Mouse (Mus musculus): ENCODE results near the gene Tmem179. TPM values are rescaled to one million over a fixed set of nuclear protein-coding genes. Genes with fewer than 3 reads are reported as not detected.

The Tmem179 gene
- polyA plus RNA-seq, 1 experiment from 2014 or later: 0.19 TPM

GRCm38 (mm10) chr12:112537233-112537632 lies 20.7 kb upstream of the Tmem179 start:
- no peaks in the 10 kb centered on the region for H3K9me3 ChIP-seq
- H3K27me3 ChIP-seq: peaks cover 16% of the 10 kb centered on the region
- no peak overlapping the region for H3K4me2 ChIP-seq
- WGBS: 81% methylated on average over 6 of the region's 6 CpGs
- H3K9ac ChIP-seq (replicated peaks): no peak overlapping the region
- H3K4me1 ChIP-seq (replicated peaks): peaks cover 14% of the 10 kb centered on the region; the same call in 1 of the 2 replicates
- no peak for ATAC-seq (ENCODE audit: insufficient number of reproducible peaks, insufficient read depth, low FRiP score, low TSS enrichment, low read depth)
- H3K36me3 ChIP-seq: no peaks in the 10 kb centered on the region
- no peak overlapping the region for H3K4me3 ChIP-seq (replicated peaks)
- no peak overlapping the region for H3K27ac ChIP-seq

GRCm38 (mm10) chr12:112533758-112534157 lies 17.2 kb upstream of the Tmem179 start:
- H3K4me2 ChIP-seq: no peak overlapping the region
- H3K4me3 ChIP-seq (replicated peaks): no peak overlapping the region
- no peak overlapping the region for H3K9ac ChIP-seq (replicated peaks)
- H3K27me3 ChIP-seq: peaks cover 10% of the 10 kb centered on the region; the same call in 1 of the 2 replicates
- no peaks in the 10 kb centered on the region for H3K4me1 ChIP-seq (replicated peaks)
- H3K27ac ChIP-seq: no peak overlapping the region
- 57% methylated on average over 4 of the region's 4 CpGs for WGBS
- H3K9me3 ChIP-seq: no peaks in the 10 kb centered on the region
- no peaks in the 10 kb centered on the region for H3K36me3 ChIP-seq
- ATAC-seq (ENCODE audit: insufficient number of reproducible peaks, insufficient read depth, low FRiP score, low TSS enrichment, low read depth): no peak

GRCm38 (mm10) chr12:112518105-112518504 lies 1.6 kb upstream of the Tmem179 start:
- Histone ChIP-seq H3K9me3 (no peaks in the 10 kb centered on the region), H3K4me1 (replicated peaks) (peaks cover 11% of the 10 kb centered on the region; the same call in 1 of the 2 replicates), H3K36me3 (no peaks in the 10 kb centered on the region), H3K27me3 (no peaks in the 10 kb centered on the region), H3K4me3 (replicated peaks) (no peak overlapping the region), H3K9ac (replicated peaks) (no peak overlapping the region), H3K27ac (no peak overlapping the region), H3K4me2 (no peak overlapping the region)
- ATAC-seq (ENCODE audit: insufficient number of reproducible peaks, insufficient read depth, low FRiP score, low TSS enrichment, low read depth): no peak
- 51% methylated on average over 4 of the region's 4 CpGs for WGBS

- H3K9ac ChIP-seq (replicated peaks): no peak overlapping the region
- H3K4me1 ChIP-seq (replicated peaks): peaks cover 18% of the 10 kb centered on the region
- H3K9me3 ChIP-seq: no peaks in the 10 kb centered on the region
- ATAC-seq (ENCODE audit: insufficient number of reproducible peaks, insufficient read depth, low FRiP score, low TSS enrichment, low read depth): no peak
- H3K4me2 ChIP-seq: no peak overlapping the region
- no peak overlapping the region for H3K27ac ChIP-seq
- no peaks in the 10 kb centered on the region for H3K36me3 ChIP-seq
- no peak overlapping the region for H3K4me3 ChIP-seq (replicated peaks)
- WGBS: 56% methylated on average over 3 of the region's 3 CpGs
- H3K27me3 ChIP-seq: peaks cover 28% of the 10 kb centered on the region
Measured at GRCm38 (mm10) chr12:112514897-112515296, 1.6 kb downstream of the Tmem179 start.

GRCm38 (mm10) chr12:112510733-112511372 lies 5.7 kb downstream of the Tmem179 start:
- H3K36me3 ChIP-seq: no peaks in the 10 kb centered on the region
- peak overlapping the region; percentile 37 for H3K4me3 ChIP-seq (replicated peaks)
- peak overlapping the region; percentile 66 for H3K4me2 ChIP-seq
- peaks cover 7% of the 10 kb centered on the region; the same call in 1 of the 2 replicates for H3K4me1 ChIP-seq (replicated peaks)
- H3K27me3 ChIP-seq: peaks cover 59% of the 10 kb centered on the region
- ATAC-seq (ENCODE audit: insufficient number of reproducible peaks, insufficient read depth, low FRiP score, low TSS enrichment, low read depth): 0 out of 2 replicates have a peak, but pooled peaks have one; percentile 32
- no peak overlapping the region for H3K27ac ChIP-seq
- no peak overlapping the region for H3K9ac ChIP-seq (replicated peaks)
- 4% methylated on average over 62 of the region's 62 CpGs for WGBS
- H3K9me3 ChIP-seq: no peaks in the 10 kb centered on the region

- H3K27ac ChIP-seq: no peak overlapping the region
- peak overlapping the region; percentile 66 for H3K4me2 ChIP-seq
- H3K9me3 ChIP-seq: no peaks in the 10 kb centered on the region
- peak overlapping the region; percentile 37; the same call in 1 of the 2 replicates for H3K4me3 ChIP-seq (replicated peaks)
- ATAC-seq (ENCODE audit: insufficient number of reproducible peaks, insufficient read depth, low FRiP score, low TSS enrichment, low read depth): no peak
- H3K4me1 ChIP-seq (replicated peaks): peaks cover 7% of the 10 kb centered on the region; the same call in 1 of the 2 replicates
- H3K27me3 ChIP-seq: peaks cover 61% of the 10 kb centered on the region
- no peaks in the 10 kb centered on the region for H3K36me3 ChIP-seq
- WGBS: 30% methylated on average over 7 of the region's 7 CpGs
- no peak overlapping the region for H3K9ac ChIP-seq (replicated peaks)
Measured at GRCm38 (mm10) chr12:112510365-112510732, 6.2 kb downstream of the Tmem179 start.

GRCm38 (mm10) chr12:112507984-112508383 lies 8.6 kb downstream of the Tmem179 start:
- Histone ChIP-seq H3K27me3 (peaks cover 62% of the 10 kb centered on the region), H3K27ac (no peak overlapping the region)
- 73% methylated on average over 3 of the region's 3 CpGs for WGBS

GRCm38 (mm10) chr12:112507264-112507663 lies 9.3 kb downstream of the Tmem179 start:
- H3K27me3 ChIP-seq: peaks cover 63% of the 10 kb centered on the region
- H3K4me1 ChIP-seq (replicated peaks): peaks cover 7% of the 10 kb centered on the region; the same call in 1 of the 2 replicates
- no peak for ATAC-seq (ENCODE audit: insufficient number of reproducible peaks, insufficient read depth, low FRiP score, low TSS enrichment, low read depth)
- H3K27ac ChIP-seq: no peak overlapping the region
- no peak overlapping the region for H3K9ac ChIP-seq (replicated peaks)
- no peak overlapping the region for H3K4me3 ChIP-seq (replicated peaks)
- WGBS: 34% methylated on average over 4 of the region's 4 CpGs
- H3K9me3 ChIP-seq: 0 out of 2 replicates have a peak, but pooled peaks cover 5% of the 10 kb centered on the region
- H3K4me2 ChIP-seq: no peak overlapping the region
- H3K36me3 ChIP-seq: no peaks in the 10 kb centered on the region

More at GRCm38 (mm10) chr12:112507984-112508383, 8.6 kb downstream of the Tmem179 start:
- no peak for ATAC-seq (ENCODE audit: insufficient number of reproducible peaks, insufficient read depth, low FRiP score, low TSS enrichment, low read depth)
- H3K4me2 ChIP-seq: no peak overlapping the region
- H3K4me1 ChIP-seq (replicated peaks): peaks cover 7% of the 10 kb centered on the region; the same call in 1 of the 2 replicates
- H3K9ac ChIP-seq (replicated peaks): no peak overlapping the region
- no peaks in the 10 kb centered on the region for H3K36me3 ChIP-seq
- H3K9me3 ChIP-seq: 0 out of 2 replicates have a peak, but pooled peaks cover 5% of the 10 kb centered on the region
- H3K4me3 ChIP-seq (replicated peaks): no peak overlapping the region

GRCm38 (mm10) chr12:112506267-112506666 lies 10.3 kb downstream of the Tmem179 start:
- Histone ChIP-seq H3K27me3 (peaks cover 54% of the 10 kb centered on the region), H3K9me3 (0 out of 2 replicates have a peak, but pooled peaks cover 5% of the 10 kb centered on the region), H3K27ac (no peak overlapping the region), H3K9ac (replicated peaks) (no peak overlapping the region), H3K4me3 (replicated peaks) (no peak overlapping the region), H3K4me2 (no peak overlapping the region), H3K4me1 (replicated peaks) (peaks cover 7% of the 10 kb centered on the region; the same call in 1 of the 2 replicates), H3K36me3 (no peaks in the 10 kb centered on the region)
- WGBS: 71% methylated on average over 6 of the region's 6 CpGs
- no peak for ATAC-seq (ENCODE audit: insufficient number of reproducible peaks, insufficient read depth, low FRiP score, low TSS enrichment, low read depth)

GRCm38 (mm10) chr12:112503003-112503771 lies 13.4 kb downstream of the Tmem179 start:
- H3K4me2 ChIP-seq: no peak overlapping the region
- no peaks in the 10 kb centered on the region for H3K36me3 ChIP-seq
- no peak overlapping the region for H3K9ac ChIP-seq (replicated peaks)
- 30% methylated on average over 19 of the region's 19 CpGs for WGBS
- no peak for ATAC-seq (ENCODE audit: insufficient number of reproducible peaks, insufficient read depth, low FRiP score, low TSS enrichment, low read depth)
- peaks cover 28% of the 10 kb centered on the region for H3K27me3 ChIP-seq
- H3K9me3 ChIP-seq: 0 out of 2 replicates have a peak, but pooled peaks cover 5% of the 10 kb centered on the region
- H3K4me3 ChIP-seq (replicated peaks): no peak overlapping the region
- H3K4me1 ChIP-seq (replicated peaks): no peaks in the 10 kb centered on the region
- no peak overlapping the region for H3K27ac ChIP-seq

GRCm38 (mm10) chr12:112498683-112499082 lies 17.9 kb downstream of the Tmem179 start:
- WGBS: 44% methylated on average over 11 of the region's 11 CpGs
- no peak overlapping the region for H3K27ac ChIP-seq

More at GRCm38 (mm10) chr12:112498683-112499082, 17.9 kb downstream of the Tmem179 start:
- H3K4me3 ChIP-seq (replicated peaks): no peak overlapping the region
- no peak for ATAC-seq (ENCODE audit: insufficient number of reproducible peaks, insufficient read depth, low FRiP score, low TSS enrichment, low read depth)
- no peaks in the 10 kb centered on the region for H3K36me3 ChIP-seq
- H3K4me2 ChIP-seq: no peak overlapping the region
- H3K9ac ChIP-seq (replicated peaks): no peak overlapping the region
- H3K4me1 ChIP-seq (replicated peaks): no peaks in the 10 kb centered on the region
- H3K27me3 ChIP-seq: peaks cover 34% of the 10 kb centered on the region
- H3K9me3 ChIP-seq: 0 out of 2 replicates have a peak, but pooled peaks cover 4% of the 10 kb centered on the region
